Mouse (Mus musculus) CH12.LX (cell line): Measurements from ENCODE around the gene Pcbp4. TPM values are rescaled to one million over a fixed set of nuclear protein-coding genes. Genes with fewer than 3 reads are reported as not detected.

Experiments used
- DNase-seq: peaks from one replicate; pipeline ENCODE4 v3.0.0-alpha.2; 2013; ENCODE audit errors: extremely low read depth
- H3K27ac ChIP-seq: 2 replicates; pipeline ENCODE4 v1.5.1; 2012; ENCODE audit warnings: low read depth, mild to moderate bottlenecking, control low read depth, moderate library complexity; ENCODE audit not compliant: insufficient read depth
- H3K27me3 ChIP-seq: replicated peaks from 2 replicates; pipeline ENCODE3; 2012; ENCODE audit warnings: inconsistent platforms
- H3K36me3 ChIP-seq, 2 experiments: replicated peaks in 1 of 2; 2 replicates each; pipeline versions ENCODE3 to v1.6.1; 2012; ENCODE audit warnings: inconsistent platforms in 1 of 2, low read length in 1 of 2, mild to moderate bottlenecking in 1 of 2, mixed read lengths in 1 of 2, moderate library complexity in 1 of 2; ENCODE audit not compliant: control insufficient read depth in 1 of 2, insufficient read depth in 1 of 2
- H3K4me1 ChIP-seq, 2 experiments: 2 replicates each; pipeline ENCODE4 v1.6.1; 2012; ENCODE audit warnings: inconsistent platforms in 1 of 2, moderate library complexity in 1 of 2; ENCODE audit not compliant: insufficient read depth in 2 of 2, control insufficient read depth in 1 of 2
- H3K4me2 ChIP-seq: 2 replicates; pipeline ENCODE4 v1.6.1; 2012; ENCODE audit warnings: low read depth, mild to moderate bottlenecking, control low read depth; ENCODE audit not compliant: poor library complexity, insufficient read depth, severe bottlenecking
- H3K4me3 ChIP-seq, 3 experiments: fragments of 150-350 bp in 1 of 3; sonication (generic) in 1 of 3; replicated peaks in 1 of 3; 2 replicates each; pipeline versions ENCODE3 to v1.5.1; 2011 to 2012; ENCODE audit warnings: low read depth in 2 of 3, low read length in 2 of 3, mild to moderate bottlenecking in 2 of 3, moderate library complexity in 2 of 3, control low read depth in 1 of 3, improper control_type of control experiment in 1 of 3, inconsistent platforms in 1 of 3, mixed read lengths in 1 of 3; ENCODE audit not compliant: poor library complexity in 1 of 3
- H3K79me2 ChIP-seq: replicated peaks from 2 replicates; pipeline ENCODE4 v1.6.1; 2012; ENCODE audit warnings: mild to moderate bottlenecking, moderate library complexity; ENCODE audit not compliant: control insufficient read depth, poor library complexity, insufficient read depth, severe bottlenecking; ENCODE audit errors: extremely low read depth
- H3K9ac ChIP-seq: 2 replicates; pipeline ENCODE4 v1.6.1; 2012; ENCODE audit warnings: low read depth, mild to moderate bottlenecking, control low read depth, moderate library complexity; ENCODE audit not compliant: insufficient read depth
- H3K9me3 ChIP-seq: replicated peaks from 2 replicates; pipeline ENCODE3; 2012; ENCODE audit warnings: low read length, inconsistent platforms, mixed read lengths
- BHLHE40 ChIP-seq: IDR thresholded peaks from 2 replicates; pipeline ENCODE4 v1.6.1; 2011; ENCODE audit warnings: mild to moderate bottlenecking, low read depth, low read length, improper control_type of control experiment
- CHD1 ChIP-seq: IDR thresholded peaks from 2 replicates; pipeline ENCODE4 v1.6.1; 2012; ENCODE audit warnings: low read depth, low read length, improper control_type of control experiment, inconsistent platforms
- CTCF ChIP-seq, 2 experiments: IDR thresholded peaks in 1 of 2; conservative IDR thresholded peaks in 1 of 2; 2 replicates each; pipeline ENCODE4 v1.5.1; 2011 to 2012; ENCODE audit warnings: low read depth in 2 of 2, low read length in 2 of 2, improper control_type of control experiment in 1 of 2, inconsistent platforms in 1 of 2, mild to moderate bottlenecking in 1 of 2, moderate library complexity in 1 of 2
- E2F4 ChIP-seq: IDR thresholded peaks from 2 replicates; pipeline ENCODE4 v1.6.1; 2011; ENCODE audit warnings: low read depth, low read length, improper control_type of control experiment; ENCODE audit not compliant: insufficient replicate concordance
- ETS1 ChIP-seq: conservative IDR thresholded peaks from 2 replicates; pipeline ENCODE4 v1.6.1; 2012; ENCODE audit warnings: low read depth, mild to moderate bottlenecking, inconsistent platforms, low read length, improper control_type of control experiment, moderate library complexity
- GABPA ChIP-seq: IDR thresholded peaks from 2 replicates; pipeline ENCODE4 v1.6.1; 2012; ENCODE audit warnings: low read depth, low read length, improper control_type of control experiment, inconsistent platforms; ENCODE audit not compliant: insufficient replicate concordance
- HCFC1 ChIP-seq: IDR thresholded peaks from 2 replicates; pipeline ENCODE4 v1.6.1; 2012; ENCODE audit warnings: low read depth, mild to moderate bottlenecking, inconsistent platforms, low read length, improper control_type of control experiment
- JUND ChIP-seq: conservative IDR thresholded peaks from 2 replicates; pipeline ENCODE4 v1.6.1; 2011; ENCODE audit warnings: low read depth, low read length, improper control_type of control experiment
- KAT2A ChIP-seq: IDR thresholded peaks from 2 replicates; pipeline ENCODE4 v1.6.1; 2012; ENCODE audit warnings: low read length, improper control_type of control experiment, inconsistent platforms; ENCODE audit not compliant: insufficient replicate concordance
- MEF2A ChIP-seq: IDR thresholded peaks from 2 replicates; pipeline ENCODE4 v1.6.1; 2014; ENCODE audit warnings: low read depth, mild to moderate bottlenecking, inconsistent platforms, low read length, improper control_type of control experiment, borderline replicate concordance
- MXI1 ChIP-seq: IDR thresholded peaks from 2 replicates; pipeline ENCODE4 v1.6.1; 2011; ENCODE audit warnings: mild to moderate bottlenecking, low read depth, low read length, improper control_type of control experiment
- MYC ChIP-seq: IDR thresholded peaks from 2 replicates; pipeline ENCODE4 v1.6.1; 2011; ENCODE audit warnings: low read depth, mild to moderate bottlenecking, improper control_type of control experiment, low read length
- NRF1 ChIP-seq: IDR thresholded peaks from 2 replicates; pipeline ENCODE4 v1.6.1; 2014; ENCODE audit warnings: low read depth, mild to moderate bottlenecking, inconsistent platforms, low read length, improper control_type of control experiment, moderate library complexity
- POLR2A ChIP-seq: IDR thresholded peaks from 2 replicates; pipeline ENCODE4 v1.6.1; 2011; ENCODE audit warnings: low read depth, mild to moderate bottlenecking, improper control_type of control experiment, low read length
- RAD21 ChIP-seq: IDR thresholded peaks from 2 replicates; pipeline ENCODE4 v1.6.1; 2011; ENCODE audit warnings: low read depth, mild to moderate bottlenecking, low read length, improper control_type of control experiment, moderate library complexity
- RCOR1 ChIP-seq: conservative IDR thresholded peaks from 2 replicates; pipeline ENCODE4 v1.6.1; 2012; ENCODE audit warnings: low read depth, mild to moderate bottlenecking, inconsistent platforms, low read length, improper control_type of control experiment
- TCF12 ChIP-seq: IDR thresholded peaks from 2 replicates; pipeline ENCODE4 v1.6.1; 2014; ENCODE audit warnings: low read depth, mild to moderate bottlenecking, inconsistent platforms, low read length, improper control_type of control experiment
- USF2 ChIP-seq: conservative IDR thresholded peaks from 2 replicates; pipeline ENCODE4 v1.6.1; 2011; ENCODE audit warnings: low read depth, low read length, improper control_type of control experiment
- ZKSCAN1 ChIP-seq: IDR thresholded peaks from 2 replicates; pipeline ENCODE4 v1.6.1; 2012; ENCODE audit warnings: low read depth, inconsistent platforms, low read length, improper control_type of control experiment, borderline replicate concordance
- ZMIZ1 ChIP-seq: IDR thresholded peaks from 2 replicates; pipeline ENCODE4 v1.6.1; 2012; ENCODE audit warnings: low read depth, mild to moderate bottlenecking, inconsistent platforms, low read length, improper control_type of control experiment
- ZNF384 ChIP-seq: IDR thresholded peaks from 2 replicates; pipeline ENCODE4 v1.6.1; 2012; ENCODE audit warnings: low read depth, low read length, improper control_type of control experiment, inconsistent platforms
- dilution Hi-C: fragments of 300-500 bp; cut with MboI; formaldehyde crosslinking; loops from 2 replicates; pipeline ENCODE4 v1.14.3; 2020; ENCODE audit warnings: low sequenced_read_pairs; ENCODE audit not compliant: extremely low pct_unique_long_range_greater_than_20kb, extremely low pct_ligation_motif_present
- in situ Hi-C: fragments of 300-500 bp; cut with MboI; formaldehyde crosslinking; loops from 3 replicates; pipeline ENCODE4 v1.14.3; 2019; ENCODE audit warnings: low sequenced_read_pairs, low pct_ligation_motif_present, low pct_unique_long_range_greater_than_20kb, mixed read lengths
- polyA plus RNA-seq: library from polyadenylated mRNA; unstranded; fragments of >175 nt; gene quantifications from 2 replicates; pipeline ENCODE4 v1.2.1, GENCODE M21; 2012; ENCODE audit warnings: low read depth; ENCODE audit not compliant: insufficient read length
- total RNA-seq, 2 experiments: library from RNA; depleted of rRNA; stranded (reverse); fragments of 300-350 nt in 1 of 2; fragments of >200 nt in 1 of 2; gene quantifications; 2 replicates each; pipeline ENCODE4 v1.2.3; 2012 to 2014

Pcbp4 gene
- total and polyA plus RNA-seq, 3 experiments: 44.0 to 54.2 (median 44.1) TPM

- DNase-seq: no peak
- peaks cover 3% of the 10 kb centered on the region for H3K27me3 ChIP-seq
- no peak overlapping the region for H3K4me2 ChIP-seq
- H3K9ac ChIP-seq: no peak overlapping the region
- peaks cover 0 to 5% of the 10 kb centered on the region in 2 experiments; a peak in 1 of 4 replicates for H3K4me1 ChIP-seq
- H3K27ac ChIP-seq: no peak overlapping the region
- H3K4me3 ChIP-seq: no peak overlapping the region
- no peaks in the 10 kb centered on the region for H3K36me3 ChIP-seq
- in situ Hi-C loops: no loop called here
- no peaks in the 10 kb centered on the region for H3K9me3 ChIP-seq
- dilution Hi-C loops: no loop called here
- no peak for TF ChIP-seq KAT2A
- TF ChIP-seq MYC: no peak
- TF ChIP-seq HCFC1: no peak
- H3K79me2 ChIP-seq: no peaks in the 10 kb centered on the region
Observed at GRCm38 (mm10) chr9:106417841-106418625, 35.1 kb upstream of the Pcbp4 start.

DNA sequence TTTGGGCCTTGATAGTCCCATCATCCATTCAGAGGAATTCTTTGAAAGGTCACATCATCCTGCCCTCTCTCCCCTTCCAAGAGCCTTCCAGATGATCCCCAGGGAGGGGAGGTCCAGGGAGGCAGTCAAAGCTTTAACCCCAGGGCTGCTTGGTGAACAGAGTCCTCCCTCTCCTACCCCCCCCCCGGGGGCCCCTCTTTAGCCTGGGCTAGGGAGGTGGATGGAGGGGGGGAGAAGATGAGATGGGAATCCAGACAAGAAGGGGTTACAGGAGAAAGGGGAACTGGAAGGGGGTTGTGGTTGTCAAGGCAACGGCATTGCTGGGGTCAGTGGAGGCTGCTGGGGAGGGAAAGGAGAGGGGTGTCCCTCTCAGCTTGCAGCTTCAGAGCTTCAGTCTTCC is 32.5 kb upstream of the Pcbp4 start:
- no peak overlapping the region for H3K27ac ChIP-seq
- H3K4me1 ChIP-seq: peaks cover 0 to 5% of the 10 kb centered on the region in 2 experiments; a peak in 1 of 4 replicates
- DNase-seq: no peak
- H3K27me3 ChIP-seq: peaks cover 3% of the 10 kb centered on the region
- no peaks in the 10 kb centered on the region for H3K9me3 ChIP-seq
- no peaks in the 10 kb centered on the region for H3K79me2 ChIP-seq
- no peak overlapping the region for H3K4me2 ChIP-seq
- H3K36me3 ChIP-seq: no peaks in the 10 kb centered on the region
- TF ChIP-seq TCF12 (no peak), RCOR1 (no peak), BHLHE40 (no peak), POLR2A (no peak), CTCF (conservative IDR thresholded peaks at IDR 0.05 in 1 of 2, IDR thresholded peaks at IDR 0.05 in 1 of 2; ENCODE audit: low read depth in 2 of 2, low read length in 2 of 2) (no peak), GABPA (no peak), CHD1 (no peak), RAD21 (no peak), MEF2A (no peak), USF2 (no peak), ZMIZ1 (no peak), MXI1 (no peak), E2F4 (no peak), ZNF384 (no peak), NRF1 (no peak), ETS1 (no peak), JUND (no peak), ZKSCAN1 (no peak)
- dilution Hi-C loops: no loop called here
- H3K4me3 ChIP-seq: no peak overlapping the region
- in situ Hi-C loops: no loop called here
- no peak overlapping the region for H3K9ac ChIP-seq
